Mouse (Mus musculus) cerebellum, postnatal 4 days (tissue): ENCODE measurements at regions not wholly inside any gene's neighbourhood (a gene's known extent, or its start where the extent isn't known, plus 50 kb on each side); places are given as distances from the start of the nearest gene placed in this dataset.

ENCODE experiments used
- DNase-seq, 2 experiments: peaks; one replicate each; pipeline ENCODE4 v3.0.0; 2022; ENCODE audit warnings: low spot score in 2 of 2, mixed read lengths in 1 of 2

DNA sequence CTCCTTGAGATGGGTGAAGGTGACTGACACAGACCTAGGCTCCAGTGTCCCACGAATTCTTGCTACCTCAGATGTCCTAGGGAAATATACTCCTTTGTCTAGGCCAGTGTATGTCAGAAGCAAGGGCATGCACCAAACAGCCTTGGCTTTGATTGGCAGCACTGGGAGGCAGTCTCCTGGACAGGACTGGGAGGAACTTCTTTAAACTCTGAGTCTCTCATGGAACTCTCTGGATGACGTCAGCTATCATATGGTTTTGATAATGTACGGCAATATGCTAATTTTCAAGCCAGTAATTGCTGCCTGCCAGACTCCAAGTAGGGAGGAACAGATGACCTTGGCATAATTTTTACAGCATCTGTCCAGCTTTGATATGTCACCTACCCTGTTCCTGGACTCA lies 528.5 kb downstream of the Tshz3 start:
- no peak for DNase-seq

DNA sequence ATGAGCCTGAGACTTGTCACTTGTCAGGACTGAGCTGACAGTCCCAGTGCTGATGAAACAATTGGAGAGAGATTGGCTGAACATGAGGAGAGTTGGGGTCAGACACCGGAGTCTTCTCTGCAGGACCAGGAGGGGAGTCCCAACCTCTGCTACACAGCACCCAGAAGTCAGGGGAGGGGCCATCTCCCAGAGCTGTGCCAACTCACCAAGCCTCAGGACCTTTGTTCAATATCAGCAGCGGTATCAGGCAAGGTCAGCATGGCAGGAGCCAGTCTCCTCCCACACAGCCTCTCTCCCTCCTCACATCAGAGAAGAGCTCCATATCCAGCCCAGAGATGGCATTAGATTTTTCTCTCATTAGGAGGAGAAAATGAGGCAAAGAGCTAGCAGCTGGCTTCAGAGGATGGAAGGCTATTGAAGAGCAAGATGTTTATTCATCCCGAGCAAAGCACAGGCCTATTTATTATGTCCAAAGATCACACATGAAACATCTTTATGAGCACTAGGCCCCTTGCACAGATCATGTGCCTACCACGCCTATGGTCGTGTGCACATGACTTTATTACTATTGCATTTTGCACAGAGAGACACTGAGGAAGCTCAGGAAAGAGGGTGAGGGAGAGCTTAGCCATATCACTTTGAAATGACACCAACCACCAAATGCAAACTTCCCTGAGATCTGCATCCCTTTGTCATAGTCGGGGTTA lies 532.9 kb downstream of the Tshz3 start:
- no peak for DNase-seq

DNA sequence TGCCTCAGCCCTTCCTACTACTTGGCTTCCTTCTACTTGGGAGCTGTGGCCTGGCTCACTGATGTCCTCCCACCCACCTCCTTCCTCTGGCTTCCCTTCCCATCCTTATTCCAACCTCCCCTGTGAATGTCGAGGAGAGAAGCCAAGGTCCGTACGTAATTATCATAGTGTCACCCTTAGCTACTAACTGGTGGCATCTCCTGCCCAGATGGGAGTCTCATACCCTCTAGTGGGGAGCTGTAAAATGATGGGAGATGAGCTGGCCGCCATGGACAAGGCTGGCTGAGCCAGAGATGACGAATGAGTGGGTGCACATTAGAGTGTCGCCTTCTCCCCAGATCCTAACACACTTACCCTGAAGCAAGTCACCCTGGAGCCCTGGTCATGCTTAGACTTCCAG lies 532.6 kb downstream of the Zfp536 start:
- DNase-seq = no peak

DNA sequence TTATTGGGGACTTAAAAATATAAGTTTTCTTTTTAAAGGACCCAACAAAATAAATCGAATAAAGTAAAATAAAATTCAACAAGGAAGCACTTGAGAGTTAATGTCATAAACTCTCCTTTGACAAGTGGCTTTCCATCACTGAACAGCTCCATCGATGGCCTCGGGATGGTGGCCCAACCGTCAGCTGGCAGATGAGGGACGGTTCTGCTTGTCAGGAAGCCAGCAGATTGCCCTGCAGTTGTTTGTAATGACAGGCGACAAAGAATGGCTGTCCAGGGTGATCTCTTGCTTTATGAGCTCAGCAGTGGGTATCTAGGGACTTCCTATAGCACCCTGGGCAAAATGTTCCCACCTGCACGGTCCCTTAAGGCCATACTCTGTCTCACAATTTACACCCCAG lies 531.7 kb downstream of the Zfp536 start:
- DNase-seq = peak in 1 of 2 experiments; percentile 16

DNA sequence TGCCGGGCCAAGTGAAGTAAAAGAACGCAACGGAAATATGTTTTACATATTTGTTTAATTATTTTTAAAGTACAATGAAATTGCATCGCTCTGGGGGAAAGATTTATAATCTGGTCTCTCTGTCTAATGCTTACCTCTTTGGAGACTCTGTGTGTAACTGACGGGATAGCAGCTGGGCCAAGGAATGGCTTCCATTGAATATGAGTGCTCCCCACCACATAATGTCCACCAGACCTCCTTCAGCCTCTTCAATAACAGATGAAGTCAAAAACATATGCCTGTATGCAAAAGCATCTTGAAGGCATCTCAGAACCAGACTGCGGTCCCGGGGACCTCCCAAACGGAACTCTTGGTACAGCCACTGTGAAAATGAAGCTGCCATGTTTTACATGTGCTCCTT lies 531.0 kb downstream of the Zfp536 start:
- no peak for DNase-seq

DNA sequence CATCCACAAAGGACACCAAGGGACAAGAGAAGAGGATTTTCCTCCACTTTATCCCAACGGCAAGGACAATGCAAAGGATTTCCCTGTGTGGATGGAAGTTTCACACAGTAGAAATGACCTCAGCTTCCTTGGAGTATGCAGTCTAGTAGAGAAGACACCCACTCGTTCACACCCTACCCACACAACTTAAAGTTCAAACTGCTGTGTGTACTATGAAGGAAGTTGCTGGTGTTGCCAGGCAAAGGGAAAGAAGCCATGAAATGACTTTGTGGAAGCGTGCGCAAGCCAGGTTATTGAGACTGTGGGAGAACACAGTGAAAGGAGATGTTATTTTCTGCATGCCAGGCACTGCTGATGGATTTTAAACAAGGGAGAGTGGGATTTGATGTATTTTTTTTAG lies 527.3 kb downstream of the Zfp536 start:
- DNase-seq = no peak

DNA sequence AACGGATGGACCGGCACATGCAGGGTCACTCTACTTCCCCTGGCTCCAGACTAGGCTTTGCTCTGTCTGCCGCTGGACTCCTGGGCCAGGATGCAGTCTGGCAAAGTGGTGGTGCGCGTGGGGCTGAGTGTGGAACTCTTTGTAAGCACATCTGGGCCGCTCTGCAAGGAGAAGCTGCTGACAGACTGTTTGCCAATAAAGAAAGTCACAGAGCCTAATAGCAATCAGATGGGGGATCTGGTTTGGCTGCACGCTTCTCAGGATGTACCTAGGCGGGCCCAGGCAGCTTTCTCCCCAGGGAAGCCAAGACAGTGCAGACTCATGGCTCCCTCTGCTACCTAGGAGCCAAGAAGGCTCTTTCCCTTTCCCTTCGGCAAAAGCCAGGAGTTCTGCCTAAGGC lies 519.0 kb downstream of the Zfp536 start:
- DNase-seq = no peak

DNA sequence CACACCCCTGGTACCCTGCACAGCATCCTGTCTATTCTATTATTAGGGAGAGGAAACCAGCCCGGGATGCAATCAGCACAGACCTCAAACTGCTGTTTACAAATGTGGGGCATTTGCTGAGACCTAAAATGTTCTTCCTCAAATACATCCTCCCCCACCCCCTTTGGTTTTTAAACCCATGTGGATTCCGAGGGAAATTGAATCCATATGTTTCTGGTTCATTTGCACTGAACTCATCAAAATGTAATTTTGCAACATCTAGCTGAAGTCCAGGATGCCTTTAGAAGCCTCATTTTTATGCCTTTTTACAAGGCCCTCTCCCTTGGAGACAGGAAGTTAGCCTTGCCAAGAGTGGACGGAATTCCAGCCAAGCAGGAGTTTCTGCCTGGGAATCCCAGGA lies 517.6 kb downstream of the Zfp536 start:
- no peak for DNase-seq

DNA sequence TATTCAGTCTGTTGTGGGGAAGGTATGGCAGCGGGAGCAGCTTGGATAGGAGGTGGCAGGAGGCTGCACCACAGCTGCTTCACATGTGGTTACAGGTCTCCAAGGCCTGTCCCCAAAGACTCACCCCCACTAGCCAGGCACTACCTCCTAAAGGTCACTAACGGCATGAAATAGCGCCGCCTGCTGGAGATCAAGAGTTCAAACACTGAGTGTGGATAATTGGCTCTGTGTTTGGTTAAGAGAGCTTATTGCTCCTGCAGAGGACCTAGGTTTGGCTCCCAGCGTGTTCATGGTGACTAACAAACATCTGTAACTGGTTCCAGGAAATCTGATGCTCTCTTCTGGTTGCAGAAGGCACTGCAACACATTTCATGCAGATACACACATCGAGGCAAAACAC lies 514.1 kb downstream of the Zfp536 start:
- no peak for DNase-seq

DNA sequence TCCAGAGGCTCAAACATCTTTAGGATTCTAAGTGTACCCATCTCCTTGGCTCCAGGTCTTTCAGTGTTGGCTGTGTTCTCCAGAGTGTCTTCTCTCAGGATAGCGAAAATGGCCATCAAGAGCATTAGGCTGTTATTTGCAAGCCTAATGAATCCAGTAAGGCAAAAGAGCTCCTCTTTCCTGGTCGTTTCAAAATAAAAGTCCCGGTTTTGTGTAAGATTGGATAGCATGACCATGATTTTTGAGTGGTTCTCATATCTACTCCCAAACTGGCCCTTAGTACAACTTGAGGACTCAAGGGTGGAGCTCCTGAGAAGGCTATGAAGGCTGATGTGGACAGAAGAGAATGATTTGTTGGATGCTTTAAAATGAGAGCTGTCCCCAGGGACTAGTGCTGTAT lies 510.6 kb downstream of the Zfp536 start:
- no peak for DNase-seq

DNA sequence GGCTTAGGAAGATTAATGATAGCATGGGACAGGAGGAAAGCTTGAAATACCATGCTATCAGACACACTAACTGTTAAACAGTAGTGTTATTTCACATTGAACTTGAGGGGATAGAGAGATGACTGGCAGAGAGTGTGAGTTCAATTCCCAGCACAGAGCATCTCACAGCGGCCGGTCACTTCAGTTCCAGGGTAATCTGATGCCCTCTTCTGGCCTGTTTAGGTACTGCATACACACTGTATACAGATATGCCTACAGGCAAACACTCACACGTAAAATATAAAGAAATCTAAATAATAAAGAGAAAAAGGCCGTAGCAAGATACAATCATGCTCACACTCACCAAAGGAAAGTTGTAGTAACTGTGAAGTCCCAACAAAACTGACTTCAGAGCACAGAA lies 506.0 kb downstream of the Zfp536 start:
- no peak for DNase-seq

DNA sequence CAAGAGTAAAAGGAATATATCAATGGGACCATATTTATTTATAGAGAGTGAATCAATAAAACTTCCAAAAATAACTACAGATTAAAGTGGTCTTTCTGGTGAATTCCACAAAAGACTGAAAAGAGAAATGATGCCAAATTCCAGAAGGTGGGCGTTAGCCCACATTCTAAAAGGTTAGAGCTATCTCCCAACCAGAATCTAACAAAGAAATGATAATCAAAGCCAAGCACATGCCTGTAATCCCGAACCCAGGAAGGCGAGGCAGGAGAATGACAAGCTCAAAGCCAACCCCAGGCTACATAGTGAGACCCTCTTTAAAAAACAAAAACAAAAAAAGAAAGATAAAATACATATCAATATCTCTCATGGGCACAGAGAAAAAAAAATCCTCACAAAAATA lies 502.6 kb downstream of the Zfp536 start:
- DNase-seq = no peak

DNA sequence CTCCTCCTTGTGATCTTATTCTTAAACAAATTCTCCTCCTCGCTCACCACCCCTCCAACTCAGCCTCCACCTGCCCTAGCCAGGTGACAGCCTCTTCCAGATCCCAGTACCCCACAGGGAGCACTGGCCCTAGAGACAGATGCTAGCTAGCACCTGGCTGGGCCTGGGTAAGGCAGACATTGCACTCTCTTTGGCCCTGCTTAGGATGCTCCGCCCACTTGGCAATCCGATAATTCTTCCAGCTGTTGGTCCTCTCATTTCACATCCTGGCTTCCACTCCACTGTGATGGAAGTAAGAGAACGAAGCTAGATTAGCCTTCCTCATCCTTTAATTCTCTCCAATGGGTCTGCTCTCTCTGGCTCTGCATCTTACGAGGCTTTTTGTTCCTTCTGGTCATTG lies 483.4 kb downstream of the Zfp536 start:
- DNase-seq = no peak

DNA sequence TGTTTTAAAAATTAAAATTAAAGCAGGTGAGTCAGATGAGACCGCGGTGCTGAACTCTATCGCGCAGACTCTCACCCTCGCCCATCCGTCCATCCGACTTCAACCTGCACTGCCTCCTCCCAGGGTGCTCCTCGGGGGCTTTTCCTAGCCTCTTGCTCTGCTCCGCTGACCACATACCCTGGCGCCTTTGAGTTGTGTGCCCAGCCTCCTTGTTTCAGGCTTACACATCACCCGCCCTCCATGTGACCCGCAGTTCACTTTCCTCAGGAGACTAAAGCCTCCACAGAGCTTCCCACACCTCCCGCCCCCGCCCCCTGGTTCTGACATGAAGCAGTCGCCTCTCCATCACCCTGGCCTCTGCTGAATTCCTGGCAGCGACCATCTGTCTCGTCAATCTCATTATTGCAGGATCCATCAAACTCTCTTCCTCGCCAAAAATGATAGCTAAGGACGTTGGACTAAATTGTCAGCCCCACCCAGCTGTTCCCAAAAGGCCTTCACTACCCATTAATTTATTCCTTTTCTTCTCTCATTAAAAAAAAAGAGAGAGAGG lies 482.9 kb downstream of the Zfp536 start:
- no peak for DNase-seq

DNA sequence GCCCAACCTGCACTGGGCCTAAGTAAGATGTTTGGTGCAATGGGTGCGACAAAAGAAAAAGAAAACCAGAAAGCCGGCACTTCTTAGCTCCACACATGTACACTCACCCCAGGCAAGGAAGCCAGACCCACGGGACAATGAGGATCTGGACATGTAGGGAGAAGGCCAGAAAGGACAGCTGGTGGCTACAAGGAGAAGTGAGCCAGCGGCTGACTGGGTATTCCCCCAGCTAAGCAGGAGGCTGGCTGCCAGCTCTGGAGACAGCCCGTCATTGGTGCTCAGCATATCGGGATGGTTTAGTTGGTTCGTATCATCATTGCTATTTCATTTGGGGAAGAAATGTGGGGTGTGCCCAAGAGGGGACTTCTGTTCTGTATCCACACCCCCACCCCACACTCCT lies 481.7 kb downstream of the Zfp536 start:
- DNase-seq = peak in 1 of 2 experiments; percentile 52

DNA sequence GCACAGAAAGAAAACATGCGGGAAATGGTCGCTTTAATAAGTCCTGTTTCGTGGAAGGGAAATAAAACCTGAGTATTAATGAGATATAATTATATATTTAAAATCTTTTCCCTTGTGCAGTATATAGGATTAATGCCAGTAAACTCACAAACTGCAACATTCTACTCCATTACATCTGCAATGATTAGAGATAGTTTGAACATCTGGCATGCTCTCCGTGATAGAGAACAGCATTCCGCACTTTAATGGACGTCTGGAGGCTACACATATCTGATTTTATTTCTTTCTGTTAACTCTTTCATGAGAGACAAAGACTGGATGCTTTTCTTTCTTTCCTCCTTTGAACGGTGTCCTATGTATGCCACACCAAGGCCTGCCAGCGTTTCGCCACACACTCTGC lies 480.9 kb downstream of the Zfp536 start:
- no peak for DNase-seq

DNA sequence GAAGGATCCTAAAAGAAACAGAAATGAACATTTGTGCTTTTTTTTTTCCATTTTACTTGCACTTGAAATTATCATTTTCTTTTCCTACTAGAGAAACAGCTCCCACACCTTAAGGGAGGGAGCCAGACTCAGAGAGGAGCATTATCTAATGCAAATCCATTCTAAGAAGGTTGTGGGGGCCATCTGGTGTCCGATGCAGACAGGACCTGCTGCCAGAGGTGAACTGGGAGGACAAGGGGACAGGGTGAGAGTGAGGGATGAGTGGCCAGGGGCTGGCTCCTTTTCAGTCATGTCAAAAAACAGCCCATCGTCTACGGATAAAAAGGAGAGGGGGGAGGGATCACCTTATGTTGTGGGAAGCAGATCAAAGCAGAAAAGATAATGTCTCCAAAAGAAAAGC lies 474.6 kb downstream of the Zfp536 start:
- DNase-seq = peak in 1 of 2 experiments; percentile 15

DNA sequence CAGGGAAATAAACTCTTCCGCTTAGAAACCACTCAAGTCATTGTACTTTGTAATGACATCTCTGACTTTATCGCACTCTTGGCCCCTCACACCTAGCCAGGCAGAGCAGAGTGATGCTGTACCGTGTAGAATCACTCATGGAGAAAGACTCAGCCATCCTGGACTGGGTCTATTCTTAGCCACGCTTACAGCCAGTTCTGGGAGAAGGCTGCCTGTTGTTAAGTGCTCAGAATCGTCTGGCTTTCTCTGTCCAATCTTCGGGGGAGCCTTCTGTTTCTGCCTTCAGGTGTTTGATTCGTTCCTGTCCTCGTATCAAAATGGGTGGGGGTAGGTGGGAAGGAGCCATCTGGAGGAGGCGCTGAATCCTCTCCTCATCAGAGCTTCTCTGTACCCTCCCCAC lies 468.0 kb downstream of the Zfp536 start:
- no peak for DNase-seq

DNA sequence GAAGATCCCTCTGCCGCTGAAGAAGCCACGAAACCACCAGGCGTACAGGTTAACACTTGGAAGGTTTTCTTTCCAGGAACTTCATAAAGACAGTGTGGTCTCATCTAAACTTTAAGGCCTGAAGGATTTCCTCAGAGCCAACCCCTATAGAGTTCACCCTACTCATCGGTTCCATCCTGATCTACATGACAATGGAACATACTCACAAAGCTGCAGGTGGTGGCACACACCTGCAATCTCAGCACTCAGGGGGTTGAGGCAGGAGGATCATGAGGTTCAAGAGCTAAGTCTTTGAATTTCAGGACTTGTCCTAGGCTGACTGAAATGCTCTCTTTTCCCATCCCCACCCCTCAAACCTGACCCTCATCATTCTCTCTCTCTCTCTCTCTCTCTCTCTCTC lies 466.2 kb downstream of the Zfp536 start:
- no peak for DNase-seq

DNA sequence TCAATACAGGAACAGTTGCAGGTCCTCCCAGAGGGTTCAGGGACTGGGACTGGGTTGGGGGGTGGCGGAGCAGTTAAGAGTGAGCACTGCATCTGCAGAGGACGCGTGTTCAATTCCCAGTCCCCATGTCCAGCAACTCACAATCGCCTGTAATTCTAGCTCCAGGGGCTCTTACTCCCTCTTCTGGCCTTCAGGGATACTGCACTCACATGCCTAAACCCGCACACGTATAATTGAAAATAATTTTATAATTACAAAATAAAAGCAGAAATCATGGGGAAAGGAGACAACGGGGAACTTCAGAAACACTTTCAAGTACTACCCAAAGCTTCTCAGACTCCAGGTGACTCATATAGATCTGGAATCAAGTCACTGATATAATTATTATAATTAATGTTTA lies 448.8 kb downstream of the Zfp536 start:
- DNase-seq = no peak

DNA sequence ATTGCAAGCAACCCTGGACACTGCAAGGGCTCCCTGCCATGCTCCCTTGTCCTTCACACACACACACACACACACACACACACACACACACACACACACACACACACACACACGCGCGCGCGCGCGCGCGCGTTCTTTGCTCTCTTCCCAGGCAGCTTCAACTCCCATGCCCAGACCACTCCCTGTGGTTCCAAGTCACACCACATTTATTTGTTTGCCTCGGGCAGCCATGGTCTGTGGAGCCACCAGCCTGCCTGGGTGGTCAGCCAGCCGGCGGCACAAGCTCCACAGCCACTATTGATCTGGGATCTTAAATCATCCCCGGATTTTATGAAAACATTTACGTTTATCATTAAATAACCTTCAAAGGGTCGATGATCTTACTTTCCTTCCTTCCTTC lies 440.0 kb downstream of the Zfp536 start:
- peak in 1 of 2 experiments; percentile 19 for DNase-seq

DNA sequence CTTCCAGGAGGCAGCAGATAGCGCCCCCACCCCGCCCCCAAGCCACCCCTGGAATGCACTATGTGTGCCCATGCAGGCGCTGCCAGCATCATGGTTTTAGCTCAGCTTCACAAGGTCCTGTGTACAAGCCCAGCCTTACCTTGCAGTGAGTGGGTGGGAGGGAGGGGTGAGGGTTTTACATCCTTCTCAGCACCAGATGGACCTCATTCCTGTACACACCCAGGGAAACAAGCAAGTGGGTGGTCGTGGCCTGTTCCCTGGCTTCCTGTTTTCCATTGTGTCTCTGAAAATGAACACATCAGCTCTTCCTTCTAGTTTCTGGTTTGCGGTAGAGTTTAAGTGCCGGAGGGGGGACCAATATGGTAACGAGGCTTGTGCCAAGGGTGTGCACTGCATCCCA lies 438.2 kb downstream of the Zfp536 start:
- no peak for DNase-seq

DNA sequence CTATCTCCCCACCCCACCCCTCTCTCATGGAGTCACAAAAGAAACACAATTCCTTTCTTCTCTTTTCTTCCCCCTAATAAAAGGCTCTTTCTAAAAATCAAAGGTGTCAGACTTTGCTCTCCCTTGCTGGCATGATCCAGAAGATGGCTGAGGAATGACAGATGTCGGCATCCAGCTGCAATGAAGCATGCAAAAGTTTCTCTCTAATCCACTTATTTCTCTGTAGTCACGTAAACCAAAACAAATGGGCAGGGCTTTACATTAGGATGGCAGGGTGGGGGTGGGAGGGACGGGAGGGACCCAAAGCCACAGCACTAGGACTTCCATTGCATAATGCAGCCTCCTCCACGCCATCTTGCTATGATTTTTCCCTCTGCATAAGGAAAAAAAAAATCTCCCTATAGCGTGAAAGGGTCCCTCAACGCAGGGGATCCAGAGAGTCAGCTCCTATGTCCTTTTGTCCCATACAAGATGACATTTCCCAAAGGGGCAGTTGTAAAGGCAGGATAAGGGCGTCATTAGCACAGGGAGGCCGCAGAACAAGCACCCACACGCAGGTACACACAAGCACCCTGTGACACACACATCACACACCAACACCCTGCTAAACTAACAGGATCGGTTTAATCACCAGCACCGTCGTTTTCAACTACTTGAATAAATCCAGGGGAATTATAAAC lies 437.1 kb downstream of the Zfp536 start:
- DNase-seq = no peak
